Mouse (Mus musculus) layer of hippocampus, adult 2 months (tissue): ENCODE measurements at regions not wholly inside any gene's neighbourhood (a gene's known extent, or its start where the extent isn't known, plus 50 kb on each side); places are given as distances from the start of the nearest gene placed in this dataset.
A peak's percentile ranks its signal among the peaks of the same experiment; 100 is the strongest.
"Not testable (repeated sequence)": the region's sequence is repeated elsewhere in the genome, so short reads cannot be mapped to it uniquely, and the experiment has no call there.

Experiments used
- DNase-seq, 2 experiments: peaks; one replicate each; pipeline ENCODE4 v3.0.0; 2022; ENCODE audit warnings: low spot score in 2 of 2
- H3K27ac ChIP-seq: fragments of 200-600 bp; 2 replicates; pipeline ENCODE4 v1.8.1; 2022
- H3K4me3 ChIP-seq: fragments of 200-600 bp; 2 replicates; pipeline ENCODE4 v1.8.1; 2022; ENCODE audit warnings: mild to moderate bottlenecking
- CTCF ChIP-seq: fragments of 200-600 bp; conservative IDR thresholded peaks from 2 replicates; pipeline ENCODE4 v1.8.1; 2022; ENCODE audit warnings: antibody characterized with exemption, mild to moderate bottlenecking, moderate library complexity

- no peak for TF ChIP-seq CTCF
- DNase-seq, result no peak
- Histone ChIP-seq H3K27ac (no peak overlapping the region), H3K4me3 (no peak overlapping the region)
Measured at GRCm38 (mm10) chr12:33496306-33496705, 66.9 kb downstream of the Twistnb start.

DNA sequence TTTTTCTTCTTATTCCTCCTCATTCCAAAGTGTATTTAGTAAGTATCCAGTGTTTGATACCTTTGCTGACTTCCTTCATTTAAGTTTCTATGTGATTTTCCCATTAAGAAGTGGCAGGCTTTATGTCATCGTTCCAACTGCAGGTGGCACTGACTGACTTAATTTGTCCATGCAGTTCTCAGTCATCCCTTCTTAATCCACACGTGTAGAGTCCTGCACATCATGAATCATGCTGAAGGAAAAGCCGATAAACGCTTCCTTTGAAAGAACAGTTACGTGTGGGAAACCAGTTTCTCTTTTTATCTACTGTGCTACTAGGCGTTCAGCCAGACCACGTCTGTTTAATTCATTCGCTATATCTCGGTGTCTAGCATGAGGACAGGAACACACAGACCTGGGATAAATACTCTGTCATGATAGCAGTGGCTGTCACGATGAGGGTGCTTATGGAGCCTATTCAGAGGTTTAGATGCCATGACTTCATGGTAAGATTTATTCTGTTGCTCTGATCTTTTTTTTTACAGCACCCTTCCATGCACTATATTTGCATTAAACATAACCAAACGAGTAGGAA is 68.0 kb downstream of the Twistnb start:
- Histone ChIP-seq H3K4me3 (peak overlapping the region; percentile 0; the same call in 1 of the 2 replicates), H3K27ac (no peak overlapping the region)
- peak; percentile 8 to 10 for DNase-seq
- peak; percentile 71 for TF ChIP-seq CTCF

DNA sequence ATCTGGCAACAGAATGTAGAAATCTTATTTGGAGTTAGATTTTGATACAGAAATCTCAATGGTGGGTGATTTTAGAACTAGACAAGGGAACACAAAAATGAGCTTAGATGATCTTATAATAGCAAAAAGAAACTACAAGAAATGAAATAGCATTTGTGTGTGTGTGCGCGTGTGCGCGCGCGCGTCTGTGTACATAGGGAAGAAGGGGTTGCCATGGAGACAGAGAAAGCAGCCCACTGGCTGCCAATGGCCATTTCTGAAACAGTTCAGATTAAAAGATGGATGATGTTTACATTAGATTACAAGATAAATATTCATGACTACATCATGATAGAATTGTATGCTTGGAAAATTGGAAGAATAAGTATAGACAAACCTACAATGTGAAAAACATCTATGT is 112.1 kb downstream of the Twistnb start:
- peak in 1 of 2 experiments; percentile 15 for DNase-seq
- TF ChIP-seq CTCF, result no peak
- H3K4me3 ChIP-seq, result no peak overlapping the region
- no peak overlapping the region for H3K27ac ChIP-seq

- not testable (repeated sequence) for H3K4me3 ChIP-seq, H3K27ac ChIP-seq, DNase-seq
Measured at GRCm38 (mm10) chr12:33551660-33552059, 122.2 kb downstream of the Twistnb start.

- no peak for DNase-seq
- no peak overlapping the region for H3K27ac ChIP-seq
- no peak overlapping the region for H3K4me3 ChIP-seq
- no peak for TF ChIP-seq CTCF
Measured at GRCm38 (mm10) chr12:33552231-33552630, 122.8 kb downstream of the Twistnb start.

DNA sequence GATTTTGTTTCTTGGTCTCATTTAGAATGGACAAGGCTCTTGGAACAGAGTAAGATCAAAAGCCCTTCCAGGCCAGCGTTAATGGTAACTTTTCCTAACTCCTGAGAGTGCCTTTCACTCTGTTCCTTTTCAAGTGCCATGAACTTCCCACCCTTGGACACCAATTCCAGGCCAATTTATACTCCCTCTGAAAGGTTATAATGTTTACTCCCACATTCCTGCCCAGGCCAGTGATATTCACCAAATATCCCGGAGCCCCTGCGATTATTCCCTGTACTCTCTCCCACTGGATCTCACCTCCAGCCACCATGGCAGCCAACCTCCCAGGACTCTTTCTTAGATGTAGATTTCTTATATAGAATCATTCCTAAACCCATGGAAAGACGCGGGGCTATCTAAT is 123.2 kb downstream of the Twistnb start:
- TF ChIP-seq CTCF, result no peak
- Histone ChIP-seq H3K27ac (no peak overlapping the region), H3K4me3 (no peak overlapping the region)
- no peak for DNase-seq

DNA sequence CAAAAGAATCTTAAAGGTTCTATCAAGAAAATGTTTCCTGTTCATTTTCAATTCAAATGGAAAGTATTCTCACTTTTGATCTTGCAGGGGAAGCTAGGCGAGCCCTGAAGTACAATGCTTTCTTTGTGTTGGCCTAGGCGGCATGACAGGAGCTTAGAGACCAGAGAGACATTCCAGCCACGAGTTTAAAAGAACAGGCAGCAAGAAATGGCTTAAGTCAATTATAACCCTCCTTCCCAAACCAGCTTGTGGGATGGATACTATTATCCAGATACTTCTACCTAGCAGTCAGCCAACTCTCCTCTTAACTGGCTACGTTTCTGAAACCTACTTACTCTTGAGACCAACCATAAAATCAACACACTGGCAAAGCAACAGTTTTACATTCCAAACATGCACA is 124.3 kb downstream of the Twistnb start:
- DNase-seq, result no peak

GRCm38 (mm10) chr12:33561141-33561540 is 131.7 kb downstream of the Twistnb start:
- H3K4me3 ChIP-seq, result no peak overlapping the region
- DNase-seq, result peak; percentile 24 to 32
- TF ChIP-seq CTCF, result no peak; the same call in 1 of the 2 replicates

More for the DNA sequence above, 124.3 kb downstream of the Twistnb start:
- no peak for TF ChIP-seq CTCF
- no peak overlapping the region for H3K4me3 ChIP-seq
- H3K27ac ChIP-seq, result no peak overlapping the region

GRCm38 (mm10) chr12:33577877-33578428 is 148.5 kb downstream of the Twistnb start:
- Histone ChIP-seq H3K4me3 (no peak overlapping the region), H3K27ac (peak overlapping the region; percentile 79)
- TF ChIP-seq CTCF, result no peak
- peak; percentile 44 to 50 for DNase-seq

More at GRCm38 (mm10) chr12:33561141-33561540, 131.7 kb downstream of the Twistnb start:
- H3K27ac ChIP-seq, result 0 out of 2 replicates have a peak overlapping the region, but pooled peaks have one; percentile 6

- Histone ChIP-seq H3K4me3 (no peak overlapping the region), H3K27ac (no peak overlapping the region)
- no peak for DNase-seq
- TF ChIP-seq CTCF, result no peak
Measured at GRCm38 (mm10) chr12:33580809-33581208, 151.4 kb downstream of the Twistnb start.

GRCm38 (mm10) chr12:33591031-33591430 is 161.6 kb downstream of the Twistnb start:
- no peak overlapping the region for H3K27ac ChIP-seq
- DNase-seq, result no peak
- H3K4me3 ChIP-seq, result no peak overlapping the region
- no peak for TF ChIP-seq CTCF

DNA sequence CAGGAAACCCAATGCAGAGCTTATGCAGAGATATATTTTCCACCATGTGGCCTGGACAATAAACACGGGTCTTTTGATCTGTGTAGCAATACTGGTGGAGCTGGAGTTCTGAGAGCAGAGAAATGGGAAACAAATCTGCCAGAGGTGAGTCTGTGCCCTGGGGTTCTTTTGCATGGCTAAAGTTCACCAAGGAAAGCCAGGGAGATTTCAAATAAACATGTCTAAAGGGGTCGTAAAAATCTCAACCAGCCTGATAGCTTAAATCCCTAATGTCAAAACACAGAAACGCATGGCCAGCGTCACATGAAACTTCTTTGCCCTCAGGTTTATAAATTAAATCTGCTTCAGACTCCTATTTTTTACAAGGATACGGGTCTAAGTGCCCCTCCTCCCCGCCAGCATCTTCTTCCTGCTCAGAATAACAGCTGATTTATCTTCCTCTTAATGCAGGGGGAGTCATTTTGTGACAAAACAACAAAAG is 163.0 kb downstream of the Twistnb start:
- no peak for DNase-seq
- TF ChIP-seq CTCF, result no peak
- H3K27ac ChIP-seq, result peak overlapping the region; percentile 61; the same call in 1 of the 2 replicates
- H3K4me3 ChIP-seq, result no peak overlapping the region; the same call in 1 of the 2 replicates

- peak overlapping the region; percentile 10; the same call in 1 of the 2 replicates for H3K4me3 ChIP-seq
- no peak for DNase-seq
- no peak for TF ChIP-seq CTCF
- peak overlapping the region; percentile 61 for H3K27ac ChIP-seq
Measured at GRCm38 (mm10) chr12:33592938-33593337, 163.5 kb downstream of the Twistnb start.

DNA sequence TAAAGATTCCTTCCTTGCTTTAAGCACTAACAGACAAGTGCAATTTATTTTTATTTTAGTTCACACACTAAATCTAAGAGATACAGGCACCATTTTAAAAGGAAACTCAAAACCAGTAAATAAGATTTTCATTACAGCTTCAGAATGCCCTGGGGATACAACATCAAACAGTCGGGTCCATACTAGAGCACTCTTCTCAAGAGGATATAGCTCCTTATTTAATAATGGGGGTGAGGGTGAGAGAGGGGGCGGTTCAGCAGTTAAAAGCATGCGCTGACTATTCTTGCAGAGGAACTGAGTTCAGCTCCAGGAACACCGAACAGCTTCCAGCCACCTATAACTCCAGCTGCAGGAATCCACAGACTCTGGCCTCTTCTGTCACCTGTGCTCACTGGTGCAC is 164.2 kb downstream of the Twistnb start:
- no peak overlapping the region for H3K27ac ChIP-seq
- H3K4me3 ChIP-seq, result no peak overlapping the region
- TF ChIP-seq CTCF, result no peak
- no peak for DNase-seq
